Mouse (Mus musculus) MEL (cell line): ENCODE measurements at regions not wholly inside any gene's neighbourhood (a gene's known extent, or its start where the extent isn't known, plus 50 kb on each side); places are given as distances from the start of the nearest gene placed in this dataset.

Source experiments
- DNase-seq: peaks from one replicate; pipeline ENCODE4 v3.0.0; 2011; ENCODE audit warnings: low read depth, low spot score
- H3K27ac ChIP-seq: 2 replicates; pipeline ENCODE4 v1.5.1; 2012; ENCODE audit warnings: low read depth, mild to moderate bottlenecking, control low read depth, low read length, moderate library complexity; ENCODE audit not compliant: control insufficient read depth
- H3K27me3 ChIP-seq, 2 experiments: fragments of 150-350 bp in 1 of 2; sonication (generic) in 1 of 2; 2 replicates each; pipeline ENCODE4 v1.6.1; 2012; ENCODE audit warnings: low read length in 2 of 2, mild to moderate bottlenecking in 2 of 2, improper control_type of control experiment in 1 of 2, moderate library complexity in 1 of 2; ENCODE audit not compliant: insufficient read depth in 2 of 2, control insufficient read depth in 1 of 2
- H3K36me3 ChIP-seq, 2 experiments: 2 replicates each; pipeline ENCODE4 v1.6.1; 2012 to 2014; ENCODE audit warnings: low read length in 2 of 2, improper control_type of control experiment in 1 of 2, inconsistent platforms in 1 of 2, mild to moderate bottlenecking in 1 of 2; ENCODE audit not compliant: insufficient read depth in 2 of 2, control insufficient read depth in 1 of 2
- H3K4me1 ChIP-seq, 2 experiments: fragments of 150-350 bp in 1 of 2; sonication (generic) in 1 of 2; 2 replicates each; pipeline ENCODE4 v1.6.1; 2012; ENCODE audit warnings: low read length in 2 of 2, improper control_type of control experiment in 1 of 2, mild to moderate bottlenecking in 1 of 2; ENCODE audit not compliant: insufficient read depth in 2 of 2, control insufficient read depth in 1 of 2
- H3K4me3 ChIP-seq, 2 experiments: fragments of 150-350 bp in 1 of 2; sonication (generic) in 1 of 2; 2 replicates each; pipeline ENCODE4 v1.5.1; 2012; ENCODE audit warnings: low read depth in 2 of 2, low read length in 2 of 2, mild to moderate bottlenecking in 2 of 2, moderate library complexity in 2 of 2, control low read depth in 1 of 2, improper control_type of control experiment in 1 of 2; ENCODE audit not compliant: control insufficient read depth in 1 of 2, insufficient read depth in 1 of 2
- H3K79me2 ChIP-seq: 2 replicates; pipeline ENCODE4 v1.6.1; 2012; ENCODE audit warnings: mild to moderate bottlenecking, low read length, moderate library complexity; ENCODE audit not compliant: control insufficient read depth, poor library complexity, insufficient read depth
- H3K9ac ChIP-seq: 2 replicates; pipeline ENCODE4 v1.6.1; 2012; ENCODE audit warnings: low read depth, mild to moderate bottlenecking, control low read depth, low read length, moderate library complexity; ENCODE audit not compliant: control insufficient read depth, poor library complexity, severe bottlenecking
- H3K9me3 ChIP-seq: fragments of 150-350 bp; sonication (generic); replicated peaks from 2 replicates; pipeline ENCODE4 v1.6.1; 2012; ENCODE audit warnings: mild to moderate bottlenecking, low read length, improper control_type of control experiment, moderate library complexity; ENCODE audit not compliant: insufficient read depth
- BHLHE40 ChIP-seq: IDR thresholded peaks from 2 replicates; pipeline ENCODE4 v1.6.1; 2012; ENCODE audit warnings: low read depth, mild to moderate bottlenecking, inconsistent platforms, low read length, improper control_type of control experiment, borderline replicate concordance
- CHD1 ChIP-seq: IDR thresholded peaks from 2 replicates; pipeline ENCODE4 v1.6.1; 2012; ENCODE audit warnings: low read depth, mild to moderate bottlenecking, inconsistent platforms, low read length, improper control_type of control experiment
- CHD2 ChIP-seq: IDR thresholded peaks from 2 replicates; pipeline ENCODE4 v1.6.1; 2011; ENCODE audit warnings: low read length, improper control_type of control experiment
- CTCF ChIP-seq, 3 experiments: IDR thresholded peaks in 2 of 3; conservative IDR thresholded peaks in 1 of 3; 2 replicates each; pipeline ENCODE4 v1.5.1; 2011 to 2012; ENCODE audit warnings: low read length in 3 of 3, low read depth in 2 of 3, mild to moderate bottlenecking in 2 of 3, improper control_type of control experiment in 1 of 3, inconsistent platforms in 1 of 3, mixed read lengths in 1 of 3, moderate library complexity in 1 of 3; ENCODE audit not compliant: control insufficient read depth in 1 of 3, insufficient read depth in 1 of 3, poor library complexity in 1 of 3, severe bottlenecking in 1 of 3
- E2F4 ChIP-seq: IDR thresholded peaks from 2 replicates; pipeline ENCODE4 v1.6.1; 2011; ENCODE audit warnings: low read depth, low read length, improper control_type of control experiment, borderline replicate concordance
- EP300 ChIP-seq, 2 experiments: IDR thresholded peaks; 2 replicates each; pipeline ENCODE4 v1.6.1; 2011; ENCODE audit warnings: improper control_type of control experiment in 2 of 2, low read length in 2 of 2, low read depth in 1 of 2, mild to moderate bottlenecking in 1 of 2
- ETS1 ChIP-seq: IDR thresholded peaks from 2 replicates; pipeline ENCODE4 v1.6.1; 2012; ENCODE audit warnings: low read depth, mild to moderate bottlenecking, inconsistent platforms, low read length, improper control_type of control experiment, moderate library complexity
- GATA1 ChIP-seq: IDR thresholded peaks from 2 replicates; pipeline ENCODE4 v1.6.1; 2011; ENCODE audit warnings: low read depth, low read length, improper control_type of control experiment
- KAT2A ChIP-seq: conservative IDR thresholded peaks from 2 replicates; pipeline ENCODE4 v1.6.1; 2012; ENCODE audit warnings: low read depth, low read length, improper control_type of control experiment, inconsistent platforms
- MAZ ChIP-seq: IDR thresholded peaks from 2 replicates; pipeline ENCODE4 v1.6.1; 2012; ENCODE audit warnings: low read depth, mild to moderate bottlenecking, inconsistent platforms, low read length, improper control_type of control experiment
- MEF2A ChIP-seq: IDR thresholded peaks from 2 replicates; pipeline ENCODE4 v1.6.1; 2014; ENCODE audit warnings: low read depth, mild to moderate bottlenecking, inconsistent platforms, low read length, improper control_type of control experiment; ENCODE audit not compliant: poor library complexity, insufficient replicate concordance, severe bottlenecking; ENCODE audit errors: extremely low read depth
- MXI1 ChIP-seq: IDR thresholded peaks from 2 replicates; pipeline ENCODE4 v1.6.1; 2011; ENCODE audit warnings: mild to moderate bottlenecking, low read depth, low read length, improper control_type of control experiment
- MYB ChIP-seq: IDR thresholded peaks from 2 replicates; pipeline ENCODE4 v1.6.1; 2011; ENCODE audit warnings: mild to moderate bottlenecking, low read depth, low read length, improper control_type of control experiment
- NELFE ChIP-seq: IDR thresholded peaks from 2 replicates; pipeline ENCODE4 v1.6.1; 2011; ENCODE audit warnings: low read depth, low read length, improper control_type of control experiment
- NRF1 ChIP-seq: IDR thresholded peaks from 2 replicates; pipeline ENCODE4 v1.6.1; 2014; ENCODE audit warnings: low read depth, mild to moderate bottlenecking, inconsistent platforms, low read length, improper control_type of control experiment, moderate library complexity; ENCODE audit not compliant: poor library complexity, insufficient read depth, severe bottlenecking
- RAD21 ChIP-seq: IDR thresholded peaks from 2 replicates; pipeline ENCODE4 v1.6.1; 2011; ENCODE audit warnings: mild to moderate bottlenecking, low read depth, low read length, improper control_type of control experiment
- SIN3A ChIP-seq: IDR thresholded peaks from 2 replicates; pipeline ENCODE4 v1.6.1; 2012; ENCODE audit warnings: low read length, improper control_type of control experiment, inconsistent platforms
- SMC3 ChIP-seq: IDR thresholded peaks from 2 replicates; pipeline ENCODE4 v1.6.1; 2011; ENCODE audit warnings: low read depth, low read length, improper control_type of control experiment
- TAL1 ChIP-seq: IDR thresholded peaks from 2 replicates; pipeline ENCODE4 v1.6.1; 2012; ENCODE audit warnings: mild to moderate bottlenecking, inconsistent platforms, low read length, moderate library complexity, mixed read lengths
- TBP ChIP-seq: IDR thresholded peaks from 2 replicates; pipeline ENCODE4 v1.8.0; 2011; ENCODE audit warnings: low read depth, low read length, improper control_type of control experiment
- TCF12 ChIP-seq: IDR thresholded peaks from 2 replicates; pipeline ENCODE4 v1.6.1; 2014; ENCODE audit warnings: low read depth, mild to moderate bottlenecking, inconsistent platforms, low read length, improper control_type of control experiment, moderate library complexity
- USF1 ChIP-seq: IDR thresholded peaks from 2 replicates; pipeline ENCODE4 v1.6.1; 2014; ENCODE audit warnings: low read depth, mild to moderate bottlenecking, inconsistent platforms, low read length, improper control_type of control experiment, moderate library complexity
- USF2 ChIP-seq, 2 experiments: IDR thresholded peaks; 2 replicates each; pipeline ENCODE4 v1.6.1; 2011 to 2012; ENCODE audit warnings: improper control_type of control experiment in 2 of 2, low read length in 2 of 2, borderline replicate concordance in 1 of 2, inconsistent platforms in 1 of 2, low read depth in 1 of 2, mild to moderate bottlenecking in 1 of 2; ENCODE audit not compliant: insufficient read depth in 1 of 2
- ZC3H11A ChIP-seq: IDR thresholded peaks from 2 replicates; pipeline ENCODE4 v1.6.1; 2012; ENCODE audit warnings: low read depth, mild to moderate bottlenecking, inconsistent platforms, low read length, improper control_type of control experiment
- ZKSCAN1 ChIP-seq: IDR thresholded peaks from 2 replicates; pipeline ENCODE4 v1.6.1; 2012; ENCODE audit warnings: low read depth, mild to moderate bottlenecking, inconsistent platforms, low read length, improper control_type of control experiment, moderate library complexity
- ZNF384 ChIP-seq: IDR thresholded peaks from 2 replicates; pipeline ENCODE4 v1.6.1; 2012; ENCODE audit warnings: low read depth, mild to moderate bottlenecking, inconsistent platforms, low read length, improper control_type of control experiment

DNA sequence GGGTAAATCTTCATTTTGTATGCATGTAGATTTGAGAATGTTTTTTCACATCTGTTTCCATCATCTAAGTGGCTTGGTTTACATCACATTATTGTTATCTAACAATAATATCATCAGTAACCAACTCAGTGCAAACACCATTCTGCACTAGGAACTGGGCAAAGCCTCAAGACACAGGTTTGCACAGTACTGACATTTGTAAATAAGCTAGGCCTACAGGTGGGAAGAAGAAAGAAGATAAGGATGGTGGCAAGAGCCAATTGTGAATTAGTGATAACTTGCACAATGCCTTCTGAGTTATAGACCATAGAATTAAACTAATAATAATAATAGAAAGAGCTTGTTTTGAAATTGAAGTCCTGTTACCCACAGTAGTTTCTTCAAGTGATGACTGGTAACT lies 317.6 kb downstream of the Epha7 start:
- H3K9ac ChIP-seq = no peak overlapping the region
- no peak overlapping the region for H3K4me3 ChIP-seq
- TF ChIP-seq MYB (no peak), KAT2A (no peak), RAD21 (no peak), USF2 (IDR thresholded peaks at IDR 0.05; ENCODE audit: borderline replicate concordance in 1 of 2, insufficient read depth in 1 of 2, low read depth in 1 of 2, low read length in 2 of 2) (no peak), MAZ (no peak), ZKSCAN1 (no peak), TCF12 (no peak), MXI1 (no peak), GATA1 (no peak), MEF2A (no peak), SIN3A (no peak), ZNF384 (no peak), CTCF (IDR thresholded peaks at IDR 0.05 in 2 of 3, conservative IDR thresholded peaks at IDR 0.05 in 1 of 3; ENCODE audit: control insufficient read depth in 1 of 3, insufficient read depth in 1 of 3, low read depth in 2 of 3, low read length in 3 of 3, poor library complexity in 1 of 3, severe bottlenecking in 1 of 3) (no peak), NELFE (no peak), TBP (no peak), EP300 (IDR thresholded peaks at IDR 0.05; ENCODE audit: low read depth in 1 of 2, low read length in 2 of 2) (no peak), E2F4 (no peak)
- TF ChIP-seq, all 39 proteins: peak for 0
- Histone ChIP-seq H3K9me3 (no peaks in the 10 kb centered on the region), H3K4me1 (no peaks in the 10 kb centered on the region), H3K27ac (no peak overlapping the region), H3K36me3 (no peaks in the 10 kb centered on the region), H3K27me3 (no peaks in the 10 kb centered on the region), H3K79me2 (no peaks in the 10 kb centered on the region)
- no peak for DNase-seq

DNA sequence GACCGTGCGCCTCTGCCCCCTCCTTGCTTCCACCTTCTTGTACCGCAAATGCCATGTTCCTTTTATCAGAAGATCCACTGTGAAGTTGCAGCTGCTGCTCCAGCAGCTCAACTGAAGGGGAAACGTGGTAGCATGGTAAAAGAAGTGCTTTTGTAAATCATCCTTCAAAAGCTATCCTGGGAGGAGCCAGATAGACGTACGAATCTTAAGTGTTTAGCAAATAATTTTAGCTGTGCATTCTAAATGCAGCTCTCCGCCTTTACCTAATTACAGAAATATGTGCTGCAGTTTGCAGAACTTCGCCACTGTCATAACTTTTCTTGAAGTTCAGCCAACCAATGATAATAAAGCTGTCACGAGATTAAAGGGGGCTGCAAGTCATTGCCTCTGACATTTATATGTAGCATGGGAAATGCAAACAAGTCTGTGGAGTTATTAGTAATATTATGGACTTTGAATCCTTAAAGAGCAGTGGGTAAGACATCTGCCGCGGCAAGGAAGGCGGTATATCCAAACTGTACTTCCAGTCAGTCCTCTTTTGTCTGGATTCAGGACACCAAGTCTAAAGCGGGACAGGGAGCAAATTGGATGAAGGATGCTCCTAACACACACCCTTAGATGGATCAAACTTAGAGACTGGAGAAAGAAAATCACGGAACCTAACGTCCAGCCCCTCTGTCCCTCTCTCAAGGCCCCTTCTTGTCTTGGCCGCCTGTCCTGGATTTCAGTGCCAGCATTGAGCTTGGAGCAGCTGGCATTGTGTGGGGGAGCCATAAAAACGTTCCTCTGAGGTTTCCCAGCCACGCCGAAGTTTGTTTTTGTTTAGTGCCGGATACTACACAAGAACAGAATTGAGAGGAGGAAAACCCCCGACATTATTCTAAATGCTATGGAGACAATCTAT lies 320.7 kb downstream of the Epha7 start:
- TF ChIP-seq CHD1 = no peak
- TF ChIP-seq BHLHE40 = no peak
- no peak for TF ChIP-seq USF1
- TF ChIP-seq GATA1 = no peak
- TF ChIP-seq NRF1 = no peak
- TF ChIP-seq ZC3H11A = no peak
- TF ChIP-seq MYB = no peak
- no peak for TF ChIP-seq ZNF384
- no peak for TF ChIP-seq ETS1
- TF ChIP-seq TAL1 = no peak
- no peak for TF ChIP-seq SIN3A
- no peak for TF ChIP-seq SMC3
- TF ChIP-seq CTCF (IDR thresholded peaks at IDR 0.05 in 2 of 3, conservative IDR thresholded peaks at IDR 0.05 in 1 of 3; ENCODE audit: control insufficient read depth in 1 of 3, insufficient read depth in 1 of 3, low read depth in 2 of 3, low read length in 3 of 3, poor library complexity in 1 of 3, severe bottlenecking in 1 of 3) = no peak
- TF ChIP-seq MXI1 = no peak
- no peak for TF ChIP-seq CHD2
- H3K9me3 ChIP-seq = no peaks in the 10 kb centered on the region
- no peaks in the 10 kb centered on the region for H3K27me3 ChIP-seq
- H3K4me3 ChIP-seq = no peak overlapping the region
- H3K27ac ChIP-seq = no peak overlapping the region
- H3K36me3 ChIP-seq = no peaks in the 10 kb centered on the region
- no peak overlapping the region for H3K9ac ChIP-seq
- no peaks in the 10 kb centered on the region for H3K79me2 ChIP-seq
- H3K4me1 ChIP-seq = no peaks in the 10 kb centered on the region
- DNase-seq = no peak
